Mouse (Mus musculus): ENCODE results near the gene Nop9.

DNA sequence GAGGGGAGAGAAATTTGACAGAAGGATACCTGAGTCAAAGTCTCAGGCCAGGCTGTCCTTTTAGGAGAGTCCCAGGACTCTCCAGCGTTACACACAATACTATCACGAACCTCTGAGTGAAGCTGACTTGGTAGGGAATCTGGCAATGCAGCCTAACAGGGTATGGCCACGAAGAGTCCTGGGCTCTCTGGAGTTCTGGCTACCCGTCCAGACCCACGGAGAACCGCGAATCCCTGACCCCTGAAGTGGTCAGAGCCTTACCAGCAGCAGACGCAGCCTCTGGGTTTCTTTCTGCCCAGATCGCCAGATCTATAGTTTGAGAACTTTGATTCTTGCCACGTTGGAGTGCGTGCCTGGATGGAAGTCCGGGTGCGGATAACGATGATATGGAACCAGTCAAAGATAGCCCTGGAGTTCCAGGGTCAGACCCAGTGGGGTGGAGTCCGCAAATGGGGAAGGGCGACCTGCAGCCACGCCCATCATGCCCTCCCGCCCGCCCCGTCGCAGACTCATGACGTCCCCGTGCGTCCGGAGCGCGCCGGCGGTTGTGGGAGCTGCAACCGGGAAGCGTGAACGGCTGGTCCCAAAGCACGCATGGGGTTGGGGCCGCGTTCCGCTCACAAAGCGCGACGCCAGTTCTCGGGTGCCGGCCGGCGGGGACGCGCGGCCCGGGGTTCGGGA, at the start of gene Nop9, which contains the start of gene Dhrs1:
- TF ChIP-seq USF1 (IDR thresholded peaks at IDR 0.05; ENCODE audit: low read depth, low read length) (no peak), POLR2A (IDR thresholded peaks at IDR 0.05; ENCODE audit: low read depth, low read length) (peak; percentile 76), POLR2AphosphoS2 (IDR thresholded peaks at IDR 0.05; ENCODE audit: low read depth, low read length) (0 out of 2 replicates have a peak, but pooled peaks have one; percentile 35), RAD21 (IDR thresholded peaks at IDR 0.05; ENCODE audit: low read depth, low read length) (no peak)
